Mouse (Mus musculus): ENCODE results near the gene Ndrg3.

DNA sequence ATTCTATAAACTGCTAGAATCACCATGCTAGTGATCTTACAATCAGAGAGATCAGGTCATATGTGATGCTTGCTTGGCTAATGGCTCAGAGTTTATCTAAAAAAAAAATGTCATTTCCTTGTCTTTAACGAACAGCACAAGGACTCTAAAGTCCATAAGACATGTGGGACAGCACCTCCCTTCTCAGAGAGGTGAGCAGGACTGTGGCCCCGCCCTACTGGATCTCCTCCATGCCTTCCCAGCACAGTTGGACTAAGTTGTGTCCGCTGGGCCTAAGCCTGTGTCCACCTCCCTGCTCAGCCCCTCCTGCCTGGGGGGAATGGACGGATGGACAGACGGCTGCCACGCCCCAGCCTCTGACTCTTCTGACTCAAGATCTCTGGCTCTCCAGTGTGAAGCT lies 56.9 kb downstream of the Ndrg3 start:
- TF ChIP-seq CTCF (conservative IDR thresholded peaks at IDR 0.05; ENCODE audit: insufficient read depth, insufficient read length, low read depth, low read length) (no peak), POLR2A (IDR thresholded peaks at IDR 0.05; ENCODE audit: low read depth, low read length) (no peak)

All from kidney, adult 2 months (tissue).